Mouse (Mus musculus): ENCODE measurements around the gene Dot1l.
A peak's percentile ranks its signal among the peaks of the same experiment; 100 is the strongest.

The Dot1l gene

GRCm38 (mm10) chr10:80792175-80793032 lies 37.4 kb downstream of the Dot1l start:
- no peak for DNase-seq (ENCODE audit: low read depth in 1 of 2, low spot score in 2 of 2)

GRCm38 (mm10) chr10:80793033-80793784 lies 38.2 kb downstream of the Dot1l start:
- DNase-seq (ENCODE audit: low read depth in 1 of 2, low spot score in 2 of 2): no peak

GRCm38 (mm10) chr10:80793803-80794202 lies 38.8 kb downstream of the Dot1l start:
- DNase-seq (ENCODE audit: low read depth in 1 of 2, low spot score in 2 of 2): no peak

GRCm38 (mm10) chr10:80794750-80795149 lies 39.7 kb downstream of the Dot1l start:
- DNase-seq (ENCODE audit: low read depth in 1 of 2, low spot score in 2 of 2): no peak

- DNase-seq (ENCODE audit: low read depth in 1 of 2, low spot score in 2 of 2): no peak
These were observed 41.4 kb downstream of the Dot1l start for GRCm38 (mm10) chr10:80796307-80796848.

- peak in 1 of 2 experiments; percentile 18 for DNase-seq (ENCODE audit: low read depth in 1 of 2, low spot score in 2 of 2)
These were observed 42.5 kb downstream of the Dot1l start for GRCm38 (mm10) chr10:80797186-80798149.

- peak; percentile 81 to 92 for DNase-seq (ENCODE audit: low read depth in 1 of 2, low spot score in 2 of 2)
These were observed 43.4 kb downstream of the Dot1l start, which contains the start of the genes Sf3a2 and Plekhj1 for GRCm38 (mm10) chr10:80798150-80799006. Sf3a2 (plus strand) TSS chr10:80798198. Plekhj1 (minus strand) TSS chr10:80798626.

- no peak for DNase-seq (ENCODE audit: low read depth in 1 of 2, low spot score in 2 of 2)
These were observed 44.1 kb downstream of the Dot1l start for GRCm38 (mm10) chr10:80799070-80799566.

- no peak for DNase-seq (ENCODE audit: low read depth in 1 of 2, low spot score in 2 of 2)
These were observed 47.4 kb downstream of the Dot1l start for GRCm38 (mm10) chr10:80802204-80802912.

GRCm38 (mm10) chr10:80802996-80803395 lies 48.0 kb downstream of the Dot1l start:
- DNase-seq (ENCODE audit: low read depth in 1 of 2, low spot score in 2 of 2): no peak

GRCm38 (mm10) chr10:80804340-80804739 lies 49.3 kb downstream of the Dot1l start:
- no peak for DNase-seq (ENCODE audit: low read depth in 1 of 2, low spot score in 2 of 2)

GRCm38 (mm10) chr10:80804916-80805315 lies 49.9 kb downstream of the Dot1l start, which contains the start of gene Amh:
Amh (plus strand) TSS chr10:80805243.
- no peak for DNase-seq (ENCODE audit: low read depth in 1 of 2, low spot score in 2 of 2)

- no peak for DNase-seq (ENCODE audit: low read depth in 1 of 2, low spot score in 2 of 2)
These were observed 50.3 kb downstream of the Dot1l start for GRCm38 (mm10) chr10:80805322-80805721.

GRCm38 (mm10) chr10:80805925-80806324 lies 50.9 kb downstream of the Dot1l start:
- DNase-seq (ENCODE audit: low read depth in 1 of 2, low spot score in 2 of 2): peak in 1 of 2 experiments; percentile 47

GRCm38 (mm10) chr10:80806341-80807056 lies 51.5 kb downstream of the Dot1l start:
- DNase-seq (ENCODE audit: low read depth in 1 of 2, low spot score in 2 of 2): no peak

- DNase-seq (ENCODE audit: low read depth in 1 of 2, low spot score in 2 of 2): no peak
These were observed 52.1 kb downstream of the Dot1l start for GRCm38 (mm10) chr10:80807057-80807627.

GRCm38 (mm10) chr10:80808099-80808984 lies 53.3 kb downstream of the Dot1l start:
- no peak for DNase-seq (ENCODE audit: low read depth in 1 of 2, low spot score in 2 of 2)
